Mouse (Mus musculus) fibroblast of lung, adult 2 months (primary cell): ENCODE results near the gene Rasef.
"Not testable (repeated sequence)": the region's sequence is repeated elsewhere in the genome, so short reads cannot be mapped to it uniquely, and the experiment has no call there.

ENCODE experiments used
- DNase-seq: peaks from one replicate; pipeline ENCODE4 v3.0.0-alpha.2; 2011; ENCODE audit warnings: low read depth

Gene Rasef

DNA sequence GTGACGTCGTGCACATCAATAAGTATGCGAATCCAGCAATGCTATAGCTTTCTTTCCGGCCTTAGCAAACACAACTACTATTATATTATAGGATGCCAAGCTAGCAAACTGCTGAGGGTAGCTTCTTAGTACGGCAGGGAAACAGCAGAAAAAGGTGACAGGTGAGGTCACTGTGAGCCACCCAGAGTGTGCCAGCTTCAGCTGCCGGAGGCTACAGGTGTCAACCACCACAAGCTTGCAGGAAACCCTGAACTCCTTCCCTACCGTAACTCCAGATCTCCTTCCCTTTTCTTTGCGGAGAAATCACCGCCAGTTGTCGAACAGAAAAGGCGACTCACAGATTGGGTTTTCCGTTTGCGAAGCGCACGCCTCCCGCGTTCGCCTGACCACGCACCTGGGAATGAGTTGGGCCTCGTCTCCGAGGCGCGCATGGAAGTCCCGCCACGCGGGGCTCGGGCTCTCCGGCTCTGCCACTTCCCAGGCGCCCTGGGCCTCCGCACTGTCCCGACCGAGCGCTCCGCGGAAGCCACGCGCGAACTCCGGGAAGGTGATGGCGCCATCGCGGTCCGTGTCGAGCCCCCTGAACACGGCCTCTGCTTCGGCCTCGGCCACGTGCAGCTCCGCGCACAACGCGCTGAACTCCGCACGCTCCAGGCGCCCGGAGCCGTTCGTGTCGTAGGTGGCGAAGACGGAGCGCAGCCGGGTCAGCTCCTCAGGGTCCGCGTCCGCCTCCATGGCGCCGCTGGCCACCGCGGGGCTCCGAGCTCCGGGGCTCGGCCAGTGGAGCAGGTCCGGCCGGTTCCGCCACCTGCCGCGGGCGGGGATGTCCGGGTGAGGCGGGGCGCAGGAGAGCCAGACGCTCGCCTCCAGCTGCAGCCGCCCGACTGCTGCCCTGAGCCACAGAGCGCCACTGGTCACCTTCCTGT is at the start of gene Rasef:
TSS of gene Rasef (minus strand) at position 735 of the 926 bp plus-strand sequence.
- DNase-seq: no peak

DNA sequence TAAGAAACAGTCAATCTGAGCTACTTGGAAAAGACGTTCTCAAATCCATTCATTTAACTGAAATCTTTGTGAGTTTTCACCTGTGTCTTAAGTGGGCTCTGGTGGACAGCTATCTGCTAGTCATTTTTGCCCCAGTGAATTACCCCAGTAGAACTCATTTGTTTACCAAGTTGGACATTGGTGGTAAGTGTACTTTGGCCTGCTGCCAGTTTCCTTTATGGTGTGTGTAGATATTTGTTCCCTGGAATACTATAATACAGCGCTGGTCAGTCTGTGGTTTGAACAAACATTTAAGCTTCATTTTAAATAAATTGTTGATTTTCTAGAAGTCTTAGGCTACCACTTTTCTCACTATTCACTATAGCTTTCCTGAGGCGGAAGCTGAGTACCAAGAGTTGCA is 35.8 kb upstream of the Rasef start:
- no peak for DNase-seq

DNA sequence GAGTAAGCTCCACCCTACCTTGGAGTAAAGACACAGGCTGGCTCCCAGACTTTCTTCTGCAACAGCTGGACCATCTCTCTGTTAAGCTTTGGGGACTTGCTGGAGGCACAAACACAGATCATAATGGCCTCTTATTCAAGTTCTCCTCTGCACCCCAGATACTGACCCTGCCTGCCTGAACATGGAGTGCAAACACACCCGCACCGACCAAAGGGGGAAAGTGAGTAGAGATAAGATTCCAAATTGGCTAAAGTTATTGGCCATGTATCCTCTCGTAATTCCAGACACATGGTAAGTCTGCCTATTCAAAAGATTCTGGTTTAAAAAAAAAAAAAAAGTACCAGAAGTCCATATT is 369 bp upstream of the Rasef start:
- no peak for DNase-seq

DNA sequence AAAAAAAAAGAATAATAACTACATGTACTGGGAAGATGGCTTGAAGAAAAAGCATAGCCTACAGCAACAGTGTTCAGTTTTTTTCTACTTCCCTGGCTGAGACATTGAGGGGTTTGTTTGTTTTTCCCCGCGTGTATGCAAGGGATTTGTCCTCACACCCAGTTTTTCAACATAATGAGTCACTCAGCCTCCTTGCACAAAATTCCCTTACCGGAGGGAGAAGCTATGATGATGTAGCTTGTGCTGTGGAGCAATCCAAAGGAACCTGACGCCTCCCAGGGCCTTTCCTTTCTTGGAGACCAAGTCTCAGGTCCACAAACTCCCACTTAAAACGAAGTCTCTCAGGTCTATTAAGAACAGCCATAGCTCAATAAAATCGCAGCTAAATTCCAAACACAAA is 1.3 kb downstream of the Rasef start:
- DNase-seq: no peak

DNA sequence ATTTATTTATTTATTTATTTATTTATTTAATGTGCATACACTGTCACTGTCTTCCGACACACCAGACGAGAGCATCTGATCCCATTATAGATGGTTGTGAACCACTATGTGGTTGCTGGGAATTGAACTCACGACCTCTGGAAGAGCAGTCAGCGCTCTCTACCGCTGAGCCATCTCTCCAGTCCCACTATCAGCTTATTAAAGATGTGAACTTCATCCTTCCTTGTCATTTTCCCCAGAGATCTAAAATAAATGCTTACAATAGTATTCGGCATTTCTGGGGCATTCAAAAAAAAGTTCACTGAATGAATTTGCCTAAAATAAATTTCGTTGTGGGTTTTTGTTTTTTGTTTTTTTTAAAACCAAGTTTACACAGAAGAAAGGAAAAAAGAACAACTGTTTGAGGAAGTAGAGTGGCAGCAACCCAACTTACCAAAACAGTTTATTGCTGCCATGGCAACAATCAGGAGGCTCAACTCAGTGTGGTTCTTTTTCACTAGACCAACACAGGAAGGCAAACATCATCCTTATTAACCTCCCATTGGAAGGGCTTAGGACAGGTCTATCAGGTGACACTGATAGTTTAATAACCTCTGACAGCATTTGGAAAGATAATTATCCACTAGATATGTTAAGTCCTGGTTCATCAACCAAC is 2.6 kb downstream of the Rasef start:
- DNase-seq: no peak

DNA sequence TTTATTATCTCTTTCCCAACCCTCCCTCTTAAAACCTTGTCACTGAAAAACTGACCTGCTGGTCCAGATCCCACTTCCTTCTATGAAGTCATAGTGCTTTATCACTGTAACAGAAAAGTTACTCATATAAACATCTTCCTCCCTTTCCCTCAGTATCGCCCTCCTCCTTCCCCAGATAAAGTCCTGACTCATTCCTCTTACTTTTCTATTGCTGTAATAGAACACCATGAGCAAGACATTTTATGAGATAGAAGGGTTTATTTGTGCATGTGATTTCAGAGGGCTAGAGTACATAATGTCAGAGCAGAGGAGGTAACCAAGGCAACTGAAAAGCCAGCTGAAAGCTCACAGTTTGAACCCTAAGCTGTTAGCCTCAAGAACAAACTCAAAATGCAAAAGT is 6.6 kb downstream of the Rasef start:
- no peak for DNase-seq

DNA sequence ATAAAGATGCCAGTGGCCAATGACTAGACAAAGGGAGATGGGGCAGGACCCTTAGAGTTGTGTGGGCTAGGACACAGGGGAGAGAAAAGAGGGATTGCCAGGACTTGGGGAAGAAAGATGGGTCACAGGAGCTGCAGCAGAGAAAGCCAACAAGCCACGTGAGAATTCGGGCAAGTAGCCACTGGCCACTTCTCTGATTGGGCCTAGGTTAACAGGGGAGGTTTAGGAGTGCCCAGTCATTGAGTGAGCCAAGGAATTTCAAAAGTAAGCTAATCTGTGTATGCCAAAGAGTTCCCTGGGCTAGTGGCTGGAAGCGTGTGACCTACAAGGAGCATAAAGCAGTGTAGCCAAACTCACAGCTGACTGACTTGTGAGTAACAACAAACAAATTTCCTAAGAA is 9.7 kb downstream of the Rasef start:
- DNase-seq: no peak

DNA sequence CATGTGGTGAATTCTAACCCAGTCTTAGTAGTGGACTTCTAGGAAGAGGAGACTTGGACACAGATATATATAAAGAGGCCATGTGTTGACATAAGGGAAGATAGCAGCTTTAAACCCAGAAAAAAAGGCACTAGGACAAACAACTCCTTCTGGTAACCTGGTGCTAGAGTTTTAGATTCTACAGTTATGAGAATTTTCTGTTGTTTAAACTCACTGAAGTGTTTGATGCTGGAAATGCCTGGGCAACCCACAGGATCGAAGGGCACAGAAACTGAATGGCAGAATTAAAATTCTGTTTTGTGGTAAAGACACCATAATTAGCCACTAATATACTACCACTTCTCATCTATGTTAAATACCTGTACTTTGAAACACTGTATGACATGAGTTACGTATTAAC is 15.5 kb downstream of the Rasef start:
- no peak for DNase-seq

DNA sequence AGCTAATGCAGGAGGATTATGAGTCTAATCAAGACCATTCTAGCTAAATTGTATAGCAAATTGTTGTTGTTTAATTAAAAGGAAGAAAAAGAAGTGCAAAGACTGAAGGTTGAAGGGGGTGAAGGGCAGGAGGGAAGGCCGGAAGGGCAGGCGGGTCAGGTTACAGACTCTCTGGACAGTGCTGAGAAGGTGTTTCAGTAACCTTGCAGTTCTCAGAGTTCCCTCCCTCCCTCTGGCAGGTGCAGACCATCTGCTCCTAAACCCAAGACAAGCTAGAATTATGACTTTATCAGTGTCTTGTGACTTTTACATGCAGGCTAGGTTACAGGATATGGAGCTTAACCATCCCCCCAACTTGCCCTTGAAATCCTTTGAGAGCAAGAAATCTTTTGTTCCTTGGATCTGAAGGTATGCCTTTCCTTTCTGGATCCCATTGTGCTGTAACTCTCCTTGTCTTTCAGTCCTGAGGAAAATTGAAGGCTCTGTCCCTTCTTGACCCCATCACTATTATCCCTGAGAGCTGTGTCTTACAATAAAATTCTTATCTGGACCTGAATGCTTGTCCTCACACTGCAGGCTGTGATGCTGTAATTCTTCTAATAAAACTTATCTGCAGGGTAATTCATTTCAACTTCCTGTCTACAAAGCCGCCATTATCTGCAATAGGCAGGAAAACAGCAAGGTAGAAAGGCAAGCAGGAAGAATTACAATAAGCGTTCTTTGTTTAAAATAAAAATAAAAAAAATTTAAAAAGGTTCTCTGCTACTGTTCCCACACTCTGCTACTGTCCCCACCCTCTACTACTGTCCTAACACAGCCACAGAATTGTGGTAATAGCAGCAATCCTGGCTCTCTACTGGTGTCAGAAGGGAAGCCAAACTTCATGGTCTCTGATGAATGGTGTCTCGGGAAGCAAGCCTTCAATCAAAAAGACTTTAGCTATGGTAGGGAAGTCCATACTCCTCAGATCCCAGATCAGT is 16.7 kb downstream of the Rasef start:
- no peak for DNase-seq

DNA sequence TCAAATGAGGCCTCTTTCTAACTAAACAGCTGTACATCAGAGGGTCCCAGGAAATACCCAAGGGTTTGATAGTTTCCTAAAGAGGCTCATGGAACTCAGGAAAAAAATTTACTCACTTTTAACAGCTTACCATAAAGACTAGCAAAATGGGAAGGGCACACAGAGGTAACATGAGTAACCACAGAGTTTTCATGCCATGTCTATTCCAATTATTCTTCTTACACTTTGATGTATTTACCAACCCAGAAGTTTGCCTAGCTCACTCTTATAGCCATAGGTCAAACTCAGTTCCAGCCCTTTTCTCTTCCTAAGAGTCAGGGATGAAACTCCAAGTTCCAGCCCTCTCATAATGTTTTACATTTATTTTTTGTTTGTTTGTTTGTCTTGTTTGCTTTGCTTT is 18.8 kb downstream of the Rasef start:
- no peak for DNase-seq

DNA sequence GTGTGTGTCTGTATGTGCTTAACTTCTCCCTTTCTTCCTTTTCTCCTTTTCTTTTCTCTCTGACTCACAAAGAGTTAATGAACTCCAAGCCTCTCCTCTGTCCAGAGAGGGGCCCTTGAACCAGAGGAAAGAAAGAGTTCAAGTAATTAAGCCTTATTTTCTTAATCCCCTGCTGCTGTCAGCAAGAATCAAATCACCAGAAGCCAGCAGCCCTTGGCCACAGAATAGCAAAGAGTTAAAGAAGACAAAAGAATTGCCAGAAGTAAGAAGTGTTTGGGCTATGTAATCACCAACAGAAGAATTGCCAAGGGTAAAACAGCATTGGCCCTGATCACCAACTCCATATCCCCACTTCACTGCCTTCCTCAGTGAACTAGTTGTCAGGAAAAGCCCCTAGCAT is 20.2 kb downstream of the Rasef start:
- DNase-seq: no peak

DNA sequence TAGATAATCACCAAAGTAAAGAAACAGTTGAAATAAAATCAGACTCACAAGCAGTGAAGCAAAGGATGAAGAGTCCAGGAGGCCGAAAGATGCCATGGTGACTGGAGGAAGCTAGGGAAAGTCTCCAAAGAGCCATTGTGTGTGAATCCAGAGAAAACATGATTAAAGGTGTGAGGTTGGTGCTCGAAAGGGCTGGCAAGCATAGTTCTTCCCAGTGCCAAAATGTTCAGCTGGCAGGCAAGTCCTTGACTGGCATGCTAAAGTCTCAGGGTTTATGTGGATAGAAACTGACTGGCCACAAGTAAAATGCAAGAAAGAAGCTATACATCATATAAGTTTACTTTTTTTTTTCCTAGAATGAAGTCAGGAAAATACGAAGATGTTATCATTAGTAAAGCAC is 22.6 kb downstream of the Rasef start:
- no peak for DNase-seq

DNA sequence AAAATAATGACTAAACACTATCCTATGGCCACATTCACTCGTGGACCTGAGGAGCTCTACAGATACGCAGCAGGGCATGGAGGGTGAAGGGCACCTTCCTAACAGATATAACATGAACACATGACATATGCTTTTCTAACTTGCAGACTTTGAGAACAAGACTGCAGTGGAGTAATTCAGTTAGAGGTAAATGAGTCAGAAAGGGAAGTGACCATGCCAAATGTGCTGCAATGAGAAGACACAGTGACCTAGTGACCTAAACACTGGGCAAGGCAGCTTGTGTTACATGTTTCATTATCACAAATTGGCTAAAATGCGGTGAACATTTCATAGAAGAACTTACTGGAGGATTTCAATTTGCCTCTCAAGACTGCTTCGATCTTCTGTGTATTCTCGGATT is 42.6 kb downstream of the Rasef start:
- DNase-seq: no peak

DNA sequence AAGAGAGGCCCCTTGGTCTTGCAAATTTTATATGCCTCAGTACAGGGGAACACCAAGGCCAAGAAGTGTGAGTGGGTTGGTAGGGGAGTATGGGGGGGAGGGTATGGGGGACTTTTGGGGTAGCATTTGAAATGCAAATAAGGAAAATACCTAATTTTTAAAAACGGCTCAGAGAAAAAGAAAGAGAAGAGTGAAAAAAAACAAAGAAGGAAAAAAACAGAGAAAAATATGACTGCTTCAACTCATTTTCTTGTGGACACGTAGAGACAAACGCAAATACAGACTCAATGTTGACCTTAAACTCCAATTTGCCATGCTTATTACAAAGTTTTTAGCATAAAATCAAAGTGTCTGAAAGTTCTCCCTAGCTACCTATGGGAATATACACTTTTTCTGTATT is 51.4 kb downstream of the Rasef start:
- no peak for DNase-seq

DNA sequence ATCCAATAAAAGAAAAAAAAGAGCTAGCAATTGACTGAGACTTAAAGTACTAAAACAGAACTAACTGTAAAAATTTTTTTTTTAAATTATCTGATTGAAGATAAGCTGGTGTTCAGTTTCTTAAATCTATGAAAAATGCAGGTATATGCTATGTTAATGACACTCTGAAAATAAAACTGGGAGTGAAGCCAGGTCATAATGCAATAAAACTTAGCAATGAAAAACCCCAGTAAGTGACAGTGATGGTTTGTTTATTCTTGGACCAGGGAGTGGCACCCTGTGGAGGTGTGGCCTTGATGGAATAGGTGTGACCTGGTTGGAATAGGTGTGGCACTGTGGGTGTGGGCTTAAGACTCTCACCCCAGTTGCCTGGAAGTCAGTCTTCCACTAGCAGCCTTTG is 71.0 kb downstream of the Rasef start:
- no peak for DNase-seq

DNA sequence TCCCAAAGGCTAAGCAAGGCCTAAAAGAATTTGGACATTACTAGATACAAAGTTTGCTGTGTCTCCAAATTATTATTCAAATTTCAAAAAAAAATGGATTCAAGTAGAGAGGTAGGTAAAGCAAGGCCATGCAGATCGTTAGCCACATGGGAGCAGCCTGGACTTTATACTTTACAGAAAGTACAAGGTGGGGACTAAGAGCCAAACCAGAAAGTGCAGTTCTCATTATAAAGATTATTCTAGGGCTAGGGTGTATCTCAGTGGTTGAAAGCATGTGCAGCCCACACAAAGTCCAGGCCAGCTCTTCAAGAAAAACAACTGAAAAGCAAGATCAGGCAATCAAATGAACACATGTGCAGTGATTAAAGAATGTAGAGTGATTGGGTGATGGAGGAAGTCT is 72.0 kb downstream of the Rasef start:
- DNase-seq: no peak

DNA sequence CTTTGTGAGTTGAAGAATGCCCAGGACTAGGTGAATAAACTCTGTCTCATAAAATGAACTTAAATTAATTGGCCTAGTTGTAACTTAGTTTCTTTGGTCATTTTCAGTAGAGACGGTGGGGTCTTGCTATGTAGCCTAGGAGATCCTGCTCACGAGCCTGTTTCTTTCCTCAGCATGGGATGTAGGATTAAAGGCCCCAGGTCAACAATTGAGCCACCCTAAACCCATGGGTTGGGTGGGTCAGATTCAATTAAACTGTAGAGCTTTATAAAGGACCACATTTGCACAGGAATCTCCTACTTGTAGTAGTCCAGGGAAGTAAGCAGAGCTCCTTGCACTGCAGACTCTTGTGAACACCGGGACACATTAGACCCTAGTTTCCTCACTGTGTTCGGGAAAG is 107.6 kb downstream of the Rasef start, which contains the start of gene Gm428:
TSS of gene Gm428 (plus strand) at position 301 of the 400 bp plus-strand sequence.
- DNase-seq: not testable (repeated sequence)

DNA sequence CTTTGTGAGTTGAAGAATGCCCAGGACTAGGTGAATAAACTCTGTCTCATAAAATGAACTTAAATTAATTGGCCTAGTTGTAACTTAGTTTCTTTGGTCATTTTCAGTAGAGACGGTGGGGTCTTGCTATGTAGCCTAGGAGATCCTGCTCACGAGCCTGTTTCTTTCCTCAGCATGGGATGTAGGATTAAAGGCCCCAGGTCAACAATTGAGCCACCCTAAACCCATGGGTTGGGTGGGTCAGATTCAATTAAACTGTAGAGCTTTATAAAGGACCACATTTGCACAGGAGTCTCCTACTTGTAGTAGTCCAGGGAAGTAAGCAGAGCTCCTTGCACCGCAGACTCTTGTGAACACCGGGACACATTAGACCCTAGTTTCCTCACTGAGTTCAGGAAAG is 122.7 kb downstream of the Rasef start, which contains the start of gene Gm11239:
TSS of gene Gm11239 (plus strand) at position 301 of the 400 bp plus-strand sequence.
- DNase-seq: not testable (repeated sequence)
